Mouse (Mus musculus) kidney, adult 8-10 months (tissue): ENCODE results near the gene Rpl39l.
"Not testable (repeated sequence)": the region's sequence is repeated elsewhere in the genome, so short reads cannot be mapped to it uniquely, and the experiment has no call there.

Experiments
- DNase-seq, 2 experiments: peaks; one replicate each; pipeline ENCODE4 v3.0.0; 2022

Gene Rpl39l

DNA sequence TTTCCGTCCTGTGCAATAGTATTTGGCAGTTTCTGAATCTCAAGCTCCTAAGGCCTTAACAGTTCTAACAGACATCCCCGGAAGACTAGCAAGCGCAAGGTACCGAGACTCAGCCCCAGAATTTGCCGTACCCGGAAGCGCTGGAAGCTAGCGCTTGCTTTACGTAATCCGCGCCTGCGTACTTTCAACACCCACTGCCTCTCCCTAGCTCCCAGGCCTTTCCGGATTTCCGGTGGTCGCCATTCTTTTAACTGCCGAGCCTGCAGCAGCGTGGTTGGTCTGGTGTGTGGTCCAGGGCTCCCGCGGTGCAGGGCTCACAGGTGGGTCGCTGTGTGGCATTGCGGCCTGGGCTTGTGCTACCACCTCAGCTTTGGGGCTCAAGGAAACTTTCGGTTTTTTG, at the start of gene Rpl39l:
TSS of gene Rpl39l (plus strand) at position 222 of the 400 bp plus-strand sequence.
- DNase-seq = no peak

DNA sequence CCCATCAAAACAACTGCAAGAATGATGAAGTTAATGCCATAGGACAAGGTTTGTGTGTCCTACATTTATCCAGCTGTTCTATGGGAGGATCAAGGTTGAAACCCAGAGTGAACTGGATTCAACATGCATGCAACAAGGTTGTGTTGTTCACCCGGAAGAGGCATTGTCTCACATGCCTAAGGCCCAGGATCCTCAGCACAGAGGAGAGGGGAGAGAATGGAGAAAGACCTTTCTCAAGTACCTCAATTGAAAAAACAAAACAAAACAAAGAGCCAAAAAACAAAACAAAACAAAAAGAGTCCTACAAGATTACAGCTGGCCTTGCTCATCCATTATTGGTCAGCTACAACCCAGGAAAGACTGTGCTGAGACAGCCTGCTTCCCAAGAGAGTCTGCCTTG, 42.4 kb upstream of the Rpl39l start:
- DNase-seq = no peak

GRCm38 (mm10) chr16:10129052-10129911, 40.7 kb upstream of the Rpl39l start:
- no peak for DNase-seq

DNA sequence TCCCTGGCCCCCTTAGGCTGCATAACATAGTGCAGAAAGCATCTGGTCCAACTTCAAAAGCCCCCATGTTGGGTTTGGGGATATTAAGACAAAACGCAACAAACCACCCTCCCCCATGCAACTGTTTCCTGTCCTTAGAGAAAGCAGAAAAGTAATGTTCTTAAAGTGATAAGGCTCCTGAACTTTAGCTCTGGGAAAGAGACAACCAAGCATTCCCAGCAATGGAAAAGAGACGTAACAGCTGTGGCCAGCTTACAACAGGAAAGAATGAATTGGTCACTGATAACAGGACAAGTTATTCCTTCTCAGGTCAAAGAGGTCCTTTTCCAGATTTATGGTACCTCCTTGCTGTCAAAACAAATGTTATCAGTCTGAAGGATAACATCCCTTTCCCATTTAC, 26.9 kb upstream of the Rpl39l start:
- DNase-seq = peak; percentile 2 to 44

DNA sequence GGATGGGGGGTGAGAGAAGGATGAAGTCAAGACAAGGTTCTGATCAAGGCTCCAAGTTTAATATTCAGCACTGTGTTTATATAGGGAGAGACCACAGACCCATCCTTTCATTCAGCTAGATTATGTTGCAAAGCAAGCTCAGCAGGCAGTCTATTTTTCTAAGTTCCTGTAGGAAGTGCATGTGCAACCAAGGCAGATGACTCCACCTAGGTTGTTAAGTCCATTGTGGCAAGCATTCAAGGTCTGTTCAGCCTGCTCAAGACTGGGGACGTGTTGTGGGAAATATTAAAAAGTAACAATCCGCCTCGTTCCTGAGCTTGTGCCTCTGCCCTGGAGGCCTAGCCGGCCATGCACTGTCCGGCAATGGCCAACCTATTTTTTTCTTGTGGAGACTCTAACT, 22.6 kb upstream of the Rpl39l start:
- no peak for DNase-seq

DNA sequence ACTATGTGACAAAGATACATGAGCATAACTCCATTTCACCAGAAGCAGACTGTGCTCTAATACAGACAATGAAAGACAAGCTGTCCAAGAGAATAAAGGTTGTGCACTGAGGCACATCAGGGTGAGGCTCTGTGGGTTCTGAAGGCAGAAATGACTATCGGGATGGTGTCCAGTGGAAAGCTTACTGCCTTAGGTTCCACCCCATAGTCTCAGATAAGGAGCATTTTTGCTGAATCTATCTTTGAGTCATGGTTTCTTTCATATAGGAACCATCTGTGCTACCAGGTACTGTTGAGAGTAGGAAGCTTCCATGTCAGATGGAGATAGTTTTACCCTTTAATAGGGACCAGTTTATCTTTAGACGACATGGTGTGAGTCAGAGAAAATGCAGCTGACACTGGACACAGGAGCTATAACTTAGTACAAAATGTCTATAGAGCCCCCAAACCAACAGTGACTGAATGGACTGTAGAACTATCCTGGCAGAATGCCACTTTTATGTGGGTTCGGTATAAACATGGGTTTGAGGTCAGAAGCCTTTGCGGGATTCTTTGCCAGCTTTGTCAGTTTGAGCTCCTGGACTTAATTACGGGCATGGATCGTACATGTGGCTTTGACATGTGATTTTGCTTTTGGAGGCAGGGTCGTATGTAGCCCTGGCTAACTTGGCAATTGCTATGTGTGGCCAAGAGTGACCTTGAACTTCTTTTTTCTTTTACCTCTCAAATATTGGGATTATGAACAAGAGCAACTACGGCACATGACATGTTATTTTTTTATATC, 712 bp upstream of the Rpl39l start:
- no peak for DNase-seq

- DNase-seq = no peak
These were observed 1.2 kb downstream of the Rpl39l start for GRCm38 (mm10) chr16:10171276-10171675.

- DNase-seq = no peak
These were observed 2.3 kb downstream of the Rpl39l start for GRCm38 (mm10) chr16:10172179-10172820.

- not testable (repeated sequence) for DNase-seq
These were observed 17.4 kb downstream of the Rpl39l start for GRCm38 (mm10) chr16:10187461-10187860.

GRCm38 (mm10) chr16:10192679-10193506, 22.9 kb downstream of the Rpl39l start, which contains the start of gene Atf7ip2:
Gene Atf7ip2, plus strand, starts transcription at chr16:10192712.
- DNase-seq = peak; percentile 81 to 91

DNA sequence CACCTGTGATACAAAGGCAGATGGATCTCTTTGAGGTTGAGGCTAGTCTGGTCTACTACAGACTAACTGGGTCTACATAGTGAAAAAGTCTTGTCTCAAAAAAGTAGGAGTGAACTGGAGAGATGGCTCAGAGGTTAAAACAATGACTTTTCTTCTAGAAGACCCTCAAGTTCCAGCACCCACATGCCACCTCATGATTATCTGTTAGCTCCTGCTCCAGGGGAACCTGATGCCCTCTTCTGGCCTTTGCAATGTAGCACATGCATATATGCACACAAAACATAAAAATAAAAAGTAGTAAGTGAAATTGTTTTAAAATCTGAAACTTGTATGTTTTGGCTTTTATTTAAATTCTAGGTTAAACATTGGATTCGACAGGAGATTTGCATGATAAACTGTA, 38.8 kb downstream of the Rpl39l start:
- no peak for DNase-seq

DNA sequence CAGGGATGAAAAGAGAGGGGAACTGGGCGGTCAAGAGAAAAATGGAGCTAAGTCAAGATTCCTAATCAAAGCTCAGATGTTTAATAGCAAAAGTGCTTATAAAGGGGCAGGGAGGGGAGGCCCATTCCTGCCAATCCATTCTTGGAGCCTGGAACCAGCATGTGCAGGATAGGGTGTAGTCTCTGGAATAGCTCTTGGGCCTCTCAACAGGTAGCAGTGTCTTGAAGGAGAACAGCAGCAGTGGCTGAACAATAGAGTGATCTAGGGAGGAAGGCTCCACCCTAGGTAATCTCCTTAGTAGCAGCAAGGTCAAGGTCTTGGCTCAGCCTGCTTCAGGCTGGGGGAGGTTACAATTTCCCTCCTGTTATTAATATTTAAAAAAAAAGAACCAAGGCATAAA, 46.3 kb downstream of the Rpl39l start:
- not testable (repeated sequence) for DNase-seq

- not testable (repeated sequence) for DNase-seq
These were observed 47.0 kb downstream of the Rpl39l start for GRCm38 (mm10) chr16:10217020-10217419.
